Mouse (Mus musculus) midbrain, postnatal 0 days (tissue): ENCODE results near the gene Nhlh2. TPM values are rescaled to one million over a fixed set of nuclear protein-coding genes. Genes with fewer than 3 reads are reported as not detected.

ENCODE experiments used
- ATAC-seq: fragments of 200-750 bp; cut with Nextera tagmentation; 2 replicates; pipeline ENCODE4 v1.8.0; 2017; ENCODE audit warnings: moderate number of reproducible peaks, mild to moderate bottlenecking, moderate TSS enrichment, moderate library complexity; ENCODE audit not compliant: low FRiP score
- DNase-seq: peaks from one replicate; pipeline ENCODE4 v3.0.0-alpha.2; 2015; ENCODE audit warnings: low spot score
- H3K27ac ChIP-seq: fragments of 300-500 bp; sonication (generic); 2 replicates; pipeline ENCODE4 v1.5.1; 2014; ENCODE audit warnings: low read depth, mild to moderate bottlenecking, low read length, mixed read lengths
- H3K27me3 ChIP-seq: fragments of 300-500 bp; sonication (generic); 2 replicates; pipeline ENCODE4 v1.6.1; 2014; ENCODE audit warnings: low read length, control low read depth, mixed read lengths; ENCODE audit not compliant: insufficient read depth
- H3K36me3 ChIP-seq: fragments of 300-500 bp; sonication (generic); 2 replicates; pipeline ENCODE4 v1.6.1; 2014; ENCODE audit warnings: low read length, control low read depth, mixed read lengths; ENCODE audit not compliant: insufficient read depth
- H3K4me1 ChIP-seq: fragments of 300-500 bp; sonication (generic); 2 replicates; pipeline ENCODE4 v1.6.1; 2014; ENCODE audit warnings: mild to moderate bottlenecking, control low read depth, antibody characterized with exemption, low read length, mixed read lengths; ENCODE audit not compliant: insufficient read depth
- H3K4me2 ChIP-seq: fragments of 300-500 bp; sonication (generic); 2 replicates; pipeline ENCODE4 v1.6.1; 2014; ENCODE audit warnings: low read depth, mild to moderate bottlenecking, low read length, mixed read lengths; ENCODE audit not compliant: poor library complexity, severe bottlenecking
- H3K4me3 ChIP-seq: fragments of 300-500 bp; sonication (generic); 2 replicates; pipeline ENCODE4 v1.5.1; 2014; ENCODE audit warnings: low read depth, mild to moderate bottlenecking, low read length, moderate library complexity
- H3K9ac ChIP-seq: fragments of 300-500 bp; sonication (generic); replicated peaks from 2 replicates; pipeline ENCODE4 v1.6.1; 2014; ENCODE audit warnings: mild to moderate bottlenecking, low read length, moderate library complexity, mixed read lengths; ENCODE audit not compliant: poor library complexity, severe bottlenecking
- H3K9me3 ChIP-seq: fragments of 300-500 bp; sonication (generic); 2 replicates; pipeline ENCODE4 v1.6.1; 2016; ENCODE audit warnings: low read length, control low read depth
- CTCF ChIP-seq: IDR thresholded peaks from 2 replicates; pipeline ENCODE4 v1.5.1; 2016; ENCODE audit warnings: antibody characterized with exemption, mild to moderate bottlenecking
- WGBS: fragments of 180-500 bp; shearing (Covaris S2); extraction: QIAGEN DNeasy Blood & Tissue Kit; methylation state at CpG from one replicate; pipeline ENCODE4 v1.1.7; 2014; 5-methylcytosine and 5-hydroxymethylcytosine counted together
- polyA plus RNA-seq: library from polyadenylated mRNA; unstranded; fragments of >200 nt; fragmentation: Nextera tagmentation; extraction: Ambion mirVana; gene quantifications from 2 replicates; pipeline ENCODE4 v1.2.1, GENCODE M21; 2015
- total RNA-seq: library from RNA; depleted of rRNA; stranded (reverse); fragments of >200 nt; gene quantifications from 2 replicates; pipeline ENCODE4 v1.2.3, GENCODE M21; 2014; rRNA removed

Nhlh2 gene
- total and polyA plus RNA-seq, 2 experiments from 2014 or later, result 16.0 to 18.8 TPM

- Histone ChIP-seq H3K36me3 (no peaks in the 10 kb centered on the region), H3K9ac (no peak overlapping the region), H3K9me3 (no peaks in the 10 kb centered on the region), H3K4me3 (no peak overlapping the region), H3K27me3 (no peaks in the 10 kb centered on the region), H3K4me2 (no peak overlapping the region), H3K27ac (no peak overlapping the region), H3K4me1 (no peaks in the 10 kb centered on the region)
- 74% methylated on average over 10 of the region's 10 CpGs for WGBS
- no peak for TF ChIP-seq CTCF
- DNase-seq, result no peak
- ATAC-seq, result no peak
These were observed 53.6 kb downstream of the Nhlh2 start for GRCm38 (mm10) chr3:102063273-102064120.

GRCm38 (mm10) chr3:102064566-102064965, 54.7 kb downstream of the Nhlh2 start:
- Histone ChIP-seq H3K9ac (no peak overlapping the region), H3K4me1 (no peaks in the 10 kb centered on the region), H3K36me3 (no peaks in the 10 kb centered on the region), H3K4me2 (no peak overlapping the region), H3K27me3 (no peaks in the 10 kb centered on the region; the same call in 1 of the 2 replicates), H3K27ac (no peak overlapping the region), H3K4me3 (no peak overlapping the region), H3K9me3 (no peaks in the 10 kb centered on the region)
- WGBS, result 85% methylated on average over 6 of the region's 6 CpGs
- DNase-seq (no peak), ATAC-seq (no peak)
- TF ChIP-seq CTCF, result no peak

Other genes with a start within 250 kb of the Nhlh2 start
- gene Mab21l3, start 161.1 kb upstream of the Nhlh2 start, total RNA-seq, result 0.22 and 0.33 TPM in 2 replicates
- gene Mab21l3, start 161.1 kb upstream of the Nhlh2 start, polyA plus RNA-seq, result not detected in 2 replicates
- 13.2 and 13.5 TPM in 2 replicates for gene Slc22a15, start 85.6 kb upstream of the Nhlh2 start, total RNA-seq
- gene Slc22a15, start 85.6 kb upstream of the Nhlh2 start, polyA plus RNA-seq, result 5.6 and 6.2 TPM in 2 replicates
- 0.93 and 4.5 TPM in 2 replicates for gene Casq2, start 76.3 kb downstream of the Nhlh2 start, total RNA-seq
- 0.61 and 0.84 TPM in 2 replicates for gene Casq2, start 76.3 kb downstream of the Nhlh2 start, polyA plus RNA-seq
- 16.8 and 22.5 TPM in 2 replicates for gene Vangl1, start 194.6 kb downstream of the Nhlh2 start, total RNA-seq
- gene Vangl1, start 194.6 kb downstream of the Nhlh2 start, polyA plus RNA-seq, result 7.1 and 8.9 TPM in 2 replicates